ENCODE assay signal across 19 mouse cellular contexts in genomic region chr6:17055659-17056058, GRCm38 (mm10). TPM values are rescaled to one million over a fixed set of nuclear protein-coding genes. Genes with fewer than 3 reads are reported as not detected.
DNase-seq lines count a peak whose midpoint lies in the region; ATAC-seq and TF ChIP-seq lines count a peak whose summit lies in the region.
"Had no signal": no experiment of that assay in that cellular context is flagged by ENCODE, and none has a peak within 500 bp of the region (broad histone marks: within the 10 kb centered on the region; RNA-seq: fewer than 3 reads in every experiment).

No protein-coding gene starts in this region.

- ATAC-seq in heart, postnatal 0 days (ENCODE audit: insufficient read depth, low read depth): peak; percentile 51; the same call in 1 of the 2 replicates
- ATAC-seq in lung, embryonic 15.5 days (ENCODE audit: borderline replicate concordance, extremely low read depth, low FRiP score, low TSS enrichment): peak; percentile 25; the same call in 1 of the 2 replicates
- peak; percentile 23; the same call in 1 of the 2 replicates for ATAC-seq in stomach, embryonic 16.5 days (ENCODE audit: insufficient read depth, low FRiP score)
- ATAC-seq: forebrain, postnatal 0 days; inflammation-experienced regulatory T-cells, adult 6 months; midbrain, embryonic 13.5 days had no signal

- no peak for DNase-seq in heart, postnatal 0 days (ENCODE audit: low spot score)
- no peak for DNase-seq in heart, adult 2 months
- DNase-seq in lung, postnatal 36 days: no peak
- DNase-seq in Muller cell, postnatal 12 days (ENCODE audit: inconsistent ontology term): peak; percentile 76
- DNase-seq in retina, embryonic 14.5 days (ENCODE audit: low spot score): no peak
- DNase-seq in right cerebral cortex, postnatal 36 days (ENCODE audit: low spot score in 2 of 2): no peak
- DNase-seq: cerebellum, postnatal 14 days; forebrain, postnatal 0 days; gastrocnemius, adult 2 months; kidney, postnatal 10 days; right cerebral cortex, adult 18-20 months; spleen, adult 18-20 months; thymus, postnatal 25 days had no signal

- 25% methylated on average over 2 of the region's 2 CpGs for WGBS in heart, postnatal 0 days
- WGBS in heart, adult 2 months: 14% methylated on average over 2 of the region's 2 CpGs
- WGBS in lung, embryonic 15.5 days: 26% methylated on average over 2 of the region's 2 CpGs
- WGBS in stomach, embryonic 16.5 days: 36% methylated on average over 2 of the region's 2 CpGs

- H3K36me3 ChIP-seq in heart, postnatal 0 days (replicated peaks; ENCODE audit: control insufficient read depth, insufficient read depth, low read length): no peaks in the 10 kb centered on the region
- no peaks in the 10 kb centered on the region for H3K36me3 ChIP-seq in heart, adult 2 months (ENCODE audit: control insufficient read depth, insufficient read depth, low read length)
- H3K36me3 ChIP-seq in lung, embryonic 15.5 days: no peaks in the 10 kb centered on the region
- H3K36me3 ChIP-seq in stomach, embryonic 16.5 days (ENCODE audit: control insufficient read depth, insufficient read depth, low read length): no peaks in the 10 kb centered on the region
- H3K36me3 ChIP-seq: liver, embryonic 15.5 days; midbrain, embryonic 13.5 days had no signal

- H3K9ac ChIP-seq in heart, postnatal 0 days (replicated peaks; ENCODE audit: low read depth, low read length): no peak overlapping the region
- no peak overlapping the region for H3K9ac ChIP-seq in heart, adult 2 months (ENCODE audit: low read depth, low read length)
- H3K9ac ChIP-seq in lung, embryonic 15.5 days: no peak overlapping the region
- H3K9ac ChIP-seq in stomach, embryonic 16.5 days (ENCODE audit: low read length): no peak overlapping the region
- H3K9ac ChIP-seq: forebrain, postnatal 0 days; liver, embryonic 15.5 days; midbrain, embryonic 13.5 days had no signal

- no peak for TF ChIP-seq CTCF in heart, postnatal 0 days (IDR thresholded peaks at IDR 0.05; ENCODE audit: low read depth)
- TF ChIP-seq CTCF in heart, adult 2 months (IDR thresholded peaks at IDR 0.05): no peak

- peaks cover 29% of the 10 kb centered on the region for H3K27me3 ChIP-seq in heart, postnatal 0 days (ENCODE audit: control insufficient read depth, insufficient read depth, low read length)
- H3K27me3 ChIP-seq in heart, adult 2 months (ENCODE audit: control insufficient read depth, insufficient read depth, low read length): no peaks in the 10 kb centered on the region
- H3K27me3 ChIP-seq in lung, embryonic 15.5 days: no peaks in the 10 kb centered on the region
- no peaks in the 10 kb centered on the region for H3K27me3 ChIP-seq in stomach, embryonic 16.5 days (ENCODE audit: control insufficient read depth, insufficient read depth, low read length)
- H3K27me3 ChIP-seq: liver, embryonic 15.5 days; midbrain, embryonic 13.5 days had no signal

- TF ChIP-seq EP300 in heart, postnatal 0 days (IDR thresholded peaks at IDR 0.05; ENCODE audit: low read depth): no peak
- no peak for TF ChIP-seq EP300 in heart, adult 2 months (IDR thresholded peaks at IDR 0.05; ENCODE audit: insufficient read depth, low read depth, low read length)

- intact Hi-C loops in heart, adult 2 months (cut with DNase I): no loop called here

- H3K4me2 ChIP-seq in heart, postnatal 0 days (ENCODE audit: low read depth, low read length): no peak overlapping the region
- H3K4me2 ChIP-seq in lung, embryonic 15.5 days: no peak overlapping the region
- H3K4me2 ChIP-seq in stomach, embryonic 16.5 days (ENCODE audit: low read depth, low read length): no peak overlapping the region
- H3K4me2 ChIP-seq: liver, embryonic 15.5 days; midbrain, embryonic 13.5 days had no signal

- TF ChIP-seq POLR2A in heart, adult 2 months (IDR thresholded peaks at IDR 0.05; ENCODE audit: insufficient read depth, low read depth, low read length): no peak

- no peaks in the 10 kb centered on the region for H3K9me3 ChIP-seq in heart, postnatal 0 days (replicated peaks; ENCODE audit: control insufficient read depth, low read length)
- H3K9me3 ChIP-seq in lung, embryonic 15.5 days: no peaks in the 10 kb centered on the region
- no peaks in the 10 kb centered on the region for H3K9me3 ChIP-seq in stomach, embryonic 16.5 days (replicated peaks; ENCODE audit: control insufficient read depth, low read length)
- H3K9me3 ChIP-seq: liver, embryonic 15.5 days; midbrain, embryonic 13.5 days had no signal

- no peak overlapping the region for H3K27ac ChIP-seq in heart, postnatal 0 days (ENCODE audit: low read depth)
- H3K27ac ChIP-seq in heart, adult 2 months: no peak overlapping the region
- no peak overlapping the region for H3K27ac ChIP-seq in lung, embryonic 15.5 days
- H3K27ac ChIP-seq in stomach, embryonic 16.5 days (ENCODE audit: low read length): no peak overlapping the region
- H3K27ac ChIP-seq: gastrocnemius, adult 2 months; left cerebral cortex, adult 2 months; liver, embryonic 15.5 days; midbrain, embryonic 13.5 days had no signal

- no peak overlapping the region for H3K4me3 ChIP-seq in heart, postnatal 0 days (ENCODE audit: low read depth, low read length)
- H3K4me3 ChIP-seq in heart, adult 2 months: no peak overlapping the region
- H3K4me3 ChIP-seq in lung, embryonic 15.5 days: no peak overlapping the region
- no peak overlapping the region for H3K4me3 ChIP-seq in stomach, embryonic 16.5 days (replicated peaks; ENCODE audit: low read length)
- H3K4me3 ChIP-seq: gastrocnemius, adult 2 months; left cerebral cortex, adult 2 months; liver, embryonic 15.5 days; midbrain, embryonic 13.5 days had no signal

- 0 out of 2 replicates have a peak, but pooled peaks cover 4% of the 10 kb centered on the region for H3K4me1 ChIP-seq in heart, postnatal 0 days (ENCODE audit: control insufficient read depth, insufficient read depth)
- peaks cover 3% of the 10 kb centered on the region for H3K4me1 ChIP-seq in heart, adult 2 months (ENCODE audit: control insufficient read depth, insufficient read depth, low read length)
- H3K4me1 ChIP-seq in lung, embryonic 15.5 days: 0 out of 2 replicates have a peak, but pooled peaks cover 3% of the 10 kb centered on the region
- H3K4me1 ChIP-seq in stomach, embryonic 16.5 days (ENCODE audit: control insufficient read depth, insufficient read depth, low read length): peaks cover 5% of the 10 kb centered on the region; the same call in 1 of the 2 replicates
- H3K4me1 ChIP-seq: liver, embryonic 15.5 days; midbrain, embryonic 13.5 days had no signal

- no peaks in the 10 kb centered on the region for H3K79me2 ChIP-seq in heart, adult 2 months (replicated peaks; ENCODE audit: control insufficient read depth, insufficient read depth, low read length)

RNA-seq across cellular contexts. Expression of gene Tes, which starts 9.3 kb away (rescaled TPM):
- total RNA-seq in heart, postnatal 0 days (2014; rRNA removed; ENCODE audit: low replicate concordance): 13.8 and 17.9 TPM in 2 replicates
- polyA plus RNA-seq in heart, postnatal 0 days (2015; fragmentation: Nextera tagmentation; extraction: Ambion mirVana): 5.5 and 6.0 TPM in 2 replicates
- total RNA-seq in heart, adult 2 months (2021): 1 to 10 TPM; 2.3 to 4.0 TPM
- 3.3 and 3.9 TPM in 2 replicates for polyA plus RNA-seq in heart, adult 2 months (2012; rRNA removed)
- polyA plus RNA-seq in lung, embryonic 15.5 days (2015; fragmentation: Nextera tagmentation; extraction: Ambion mirVana): 68.3 and 68.6 TPM in 2 replicates
- polyA plus RNA-seq in stomach, embryonic 16.5 days (2015; fragmentation: Nextera tagmentation; extraction: Ambion mirVana): 96.9 and 103 TPM in 2 replicates
